Mouse (Mus musculus): ENCODE measurements around the gene Mapkbp1.

The Mapkbp1 gene

DNA sequence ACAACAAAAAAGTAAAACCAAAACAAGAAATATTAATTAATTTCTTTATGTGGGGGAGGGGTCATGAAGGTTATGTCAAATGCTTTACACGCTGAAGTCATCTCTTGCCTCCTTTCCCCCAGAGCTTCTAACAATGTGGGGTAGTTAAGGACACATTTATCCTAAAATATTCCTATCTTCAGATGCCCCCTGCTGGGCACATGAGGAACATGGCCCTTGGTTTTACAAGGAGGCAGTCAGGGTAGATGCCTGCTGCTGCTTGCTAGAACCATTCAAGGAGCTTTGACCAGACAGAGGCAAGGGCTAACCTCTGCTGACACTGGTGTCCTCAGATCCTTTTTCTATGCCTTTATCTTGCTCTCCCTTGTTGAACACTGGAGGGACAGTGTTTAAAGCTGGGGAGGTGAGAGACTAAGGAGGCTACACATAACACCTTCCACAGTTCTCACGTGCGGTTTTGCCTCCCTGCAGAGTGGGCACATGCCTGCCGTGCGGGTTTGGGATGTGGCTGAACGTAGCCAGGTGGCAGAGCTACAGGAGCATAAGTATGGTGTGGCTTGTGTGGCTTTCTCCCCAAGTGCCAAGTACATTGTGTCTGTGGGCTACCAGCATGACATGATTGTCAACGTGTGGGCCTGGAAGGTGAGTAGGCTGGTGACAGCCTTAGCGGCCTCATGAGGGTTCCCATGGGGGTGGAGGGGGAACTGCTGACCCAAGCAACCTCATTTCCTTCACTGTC lies 39.1 kb downstream of the Mapkbp1 start:
- DNase-seq, result peak; percentile 91

DNA sequence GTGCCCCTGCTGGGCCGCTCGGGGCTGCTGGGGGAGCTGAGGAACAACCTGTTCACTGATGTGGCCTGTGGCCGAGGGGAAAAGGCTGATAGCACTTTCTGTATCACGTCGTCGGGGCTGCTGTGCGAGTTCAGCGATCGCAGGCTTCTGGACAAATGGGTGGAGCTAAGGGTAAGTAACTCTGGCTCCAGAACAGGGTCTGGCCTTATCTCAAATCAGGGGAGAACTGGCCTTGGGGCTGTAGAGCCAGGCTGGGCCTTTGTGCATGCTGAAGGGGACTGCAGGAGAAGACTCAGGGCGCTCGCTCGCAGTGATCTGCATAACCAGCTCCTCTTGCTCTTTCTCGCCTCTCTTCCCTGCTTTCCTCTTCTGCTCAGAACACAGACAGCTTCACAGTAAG lies 40.4 kb downstream of the Mapkbp1 start:
- no peak for DNase-seq

DNA sequence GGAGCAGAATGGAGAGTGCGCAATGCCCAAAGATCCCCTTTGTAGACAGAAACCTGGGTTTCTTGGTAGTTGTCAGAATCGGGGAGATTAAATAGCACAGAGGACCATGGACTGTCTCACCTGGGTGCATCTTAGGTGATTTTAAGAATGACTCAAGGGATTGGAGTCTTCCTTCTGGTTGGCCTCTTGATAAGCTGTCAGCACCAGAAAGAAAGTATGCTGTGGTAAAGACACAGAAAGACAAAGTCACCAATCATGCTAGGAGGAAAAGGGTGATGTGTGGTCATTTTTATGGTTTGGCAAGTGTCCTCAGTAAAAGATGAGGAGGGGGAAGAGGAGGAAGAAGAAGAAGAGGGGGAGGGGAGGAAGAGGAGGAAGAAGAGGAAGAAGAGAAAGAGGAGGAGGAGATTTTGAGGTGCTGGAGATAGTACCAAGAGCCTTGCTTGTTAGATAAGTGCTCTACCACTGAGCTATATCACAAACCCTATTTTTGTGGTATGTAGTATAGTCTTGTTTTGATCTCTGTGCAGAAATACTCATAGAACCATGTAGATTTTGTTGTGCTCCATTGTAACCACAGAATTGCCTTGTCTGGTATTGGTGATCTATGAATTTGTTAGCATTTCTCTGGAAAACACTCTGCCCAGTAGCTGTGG lies 41.5 kb downstream of the Mapkbp1 start:
- DNase-seq, result no peak

DNA sequence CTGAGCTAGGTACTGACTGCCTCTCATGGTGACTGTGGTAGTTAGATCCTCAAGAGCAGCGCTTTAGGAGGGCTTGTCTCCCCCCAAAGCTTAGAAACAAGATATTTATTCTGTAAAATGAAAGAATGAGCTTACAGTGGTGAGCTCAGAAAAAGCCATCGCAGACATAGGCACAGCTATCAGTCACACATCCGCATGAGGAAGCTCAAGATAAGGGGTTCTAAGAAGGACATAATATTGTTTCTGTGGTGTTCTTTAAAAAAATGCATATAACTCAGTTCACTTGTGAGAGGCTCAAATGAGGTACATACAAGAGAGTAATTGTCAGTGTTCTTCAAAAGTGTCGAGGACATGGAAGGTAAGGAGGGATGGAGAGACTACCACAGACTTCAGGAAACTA lies 43.4 kb downstream of the Mapkbp1 start:
- no peak for DNase-seq

DNA sequence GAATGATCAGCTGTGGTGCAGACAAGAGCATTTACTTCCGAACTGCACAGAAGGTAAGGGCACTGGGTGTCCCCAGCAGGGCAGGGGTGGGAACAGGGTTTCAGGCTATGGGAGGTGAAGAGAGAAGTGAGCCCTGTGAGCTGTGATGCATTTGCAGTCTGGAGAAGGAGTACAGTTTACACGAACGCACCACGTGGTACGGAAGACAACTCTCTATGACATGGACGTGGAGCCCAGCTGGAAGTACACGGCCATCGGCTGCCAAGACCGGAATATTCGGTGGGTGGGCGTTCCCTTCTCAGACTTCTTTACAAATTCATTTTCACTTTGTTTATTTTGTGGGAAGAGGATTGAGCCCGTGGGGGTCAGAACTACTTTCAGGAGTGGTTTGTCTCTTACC lies 45.1 kb downstream of the Mapkbp1 start:
- DNase-seq, result peak; percentile 83

DNA sequence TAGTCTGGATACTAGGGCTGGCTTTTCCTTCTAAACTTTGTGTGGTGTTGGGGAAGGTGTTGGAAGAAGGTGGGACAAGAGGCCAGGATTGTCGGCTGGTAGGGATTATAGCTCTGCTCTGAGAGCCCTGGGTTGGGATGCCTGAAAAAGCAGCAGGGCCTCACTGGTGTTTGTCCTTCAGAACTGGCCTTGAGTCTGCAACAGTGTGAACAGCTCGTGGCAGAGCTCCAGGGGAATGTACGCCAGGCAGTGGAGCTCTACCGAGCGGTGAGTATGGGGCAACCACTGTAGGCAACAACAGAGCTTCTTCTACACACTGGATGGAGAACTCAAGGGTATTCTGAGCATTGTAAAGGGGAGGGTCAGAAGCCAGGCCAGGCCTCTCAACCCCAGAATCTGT lies 51.8 kb downstream of the Mapkbp1 start:
- DNase-seq, result peak; percentile 94

DNA sequence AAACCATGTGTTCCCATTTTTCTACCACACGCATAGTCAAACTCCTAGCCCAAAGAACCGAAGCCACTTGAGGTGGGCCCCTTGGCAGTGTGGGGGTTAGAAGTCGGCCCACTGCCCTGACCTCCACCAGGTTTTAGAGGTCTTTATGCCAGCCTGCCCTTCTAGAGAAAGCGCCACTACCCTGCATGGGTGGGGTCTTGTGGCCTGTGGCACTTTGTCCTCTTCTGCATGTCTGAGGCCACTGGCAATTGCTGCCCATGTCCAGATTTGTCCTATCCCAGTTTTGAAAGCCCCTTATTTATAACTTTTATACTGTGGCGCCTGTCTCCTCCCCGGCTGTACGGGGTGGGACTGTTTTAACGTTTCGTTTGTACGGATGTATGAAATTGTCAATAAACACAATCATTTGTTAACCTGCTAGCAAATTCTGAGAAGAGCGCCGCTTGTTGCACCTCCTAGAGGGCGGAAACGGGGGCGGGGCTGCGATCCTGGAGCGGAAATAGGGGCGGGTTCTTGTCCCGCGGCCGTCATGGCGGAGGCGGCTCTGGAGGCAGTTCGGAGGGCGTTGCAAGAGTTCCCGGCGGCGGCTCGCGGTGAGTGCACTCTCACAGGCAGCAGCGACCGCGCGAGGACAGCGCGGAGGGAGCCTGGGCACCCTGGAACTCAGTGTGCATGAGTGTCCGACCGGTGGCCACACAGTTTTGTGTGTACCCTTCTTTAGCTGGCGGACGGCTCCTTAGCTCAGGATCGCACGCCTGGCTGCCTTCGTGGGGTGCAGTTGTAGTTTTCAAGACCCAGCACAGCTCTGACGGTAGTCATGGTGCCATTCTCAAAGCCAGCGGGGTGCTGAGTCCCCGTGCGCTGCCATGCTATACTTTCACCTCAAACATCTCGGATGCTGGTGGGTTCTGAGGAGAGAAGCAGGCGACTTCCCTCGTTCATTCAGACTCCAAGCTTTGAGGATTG lies 54.8 kb downstream of the Mapkbp1 start, which contains the start of the genes Jmjd7 and Gm28042:
TSS of gene Jmjd7 (plus strand) at position 500 of the 966 bp plus-strand sequence.
TSS of gene Gm28042 (plus strand) at position 510 of the 966 bp plus-strand sequence.
- peak; percentile 99 for DNase-seq

DNA sequence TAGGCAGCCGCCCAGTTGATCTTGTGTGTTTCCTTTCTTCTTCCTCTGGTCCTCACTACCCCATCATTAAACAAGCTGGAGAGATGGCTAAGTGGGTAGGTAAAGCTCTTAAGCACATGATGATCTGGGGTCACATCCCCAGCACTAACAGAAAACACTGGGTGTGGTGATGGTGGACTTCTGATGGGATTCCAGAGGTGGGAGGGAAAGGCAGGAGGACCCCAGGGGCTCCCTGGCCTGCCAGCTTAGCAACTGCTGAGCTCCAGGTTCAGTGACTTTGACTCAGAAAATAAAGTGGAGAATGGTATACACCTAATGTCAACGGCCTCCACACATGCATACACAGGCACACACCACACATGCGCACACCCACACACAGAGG lies 55.4 kb downstream of the Mapkbp1 start:
- DNase-seq, result no peak

DNA sequence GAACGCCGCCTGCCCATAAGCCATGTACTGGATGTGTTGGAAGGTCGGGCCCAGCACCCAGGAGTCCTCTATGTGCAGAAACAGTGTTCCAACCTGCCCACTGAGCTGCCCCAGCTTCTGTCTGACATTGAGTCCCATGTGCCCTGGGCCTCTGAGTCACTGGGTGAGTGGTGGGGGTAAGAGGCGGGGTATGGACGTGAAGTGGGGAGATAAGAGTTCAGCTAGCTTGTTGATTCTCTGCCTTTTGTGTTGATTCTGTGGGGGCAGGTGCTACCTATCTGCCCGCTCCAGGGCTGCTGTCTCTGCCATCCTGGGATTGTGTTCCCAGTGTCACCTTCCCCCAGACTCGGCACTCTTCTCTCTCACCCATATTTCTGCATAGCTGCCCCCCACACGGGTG lies 57.9 kb downstream of the Mapkbp1 start:
- no peak for DNase-seq

DNA sequence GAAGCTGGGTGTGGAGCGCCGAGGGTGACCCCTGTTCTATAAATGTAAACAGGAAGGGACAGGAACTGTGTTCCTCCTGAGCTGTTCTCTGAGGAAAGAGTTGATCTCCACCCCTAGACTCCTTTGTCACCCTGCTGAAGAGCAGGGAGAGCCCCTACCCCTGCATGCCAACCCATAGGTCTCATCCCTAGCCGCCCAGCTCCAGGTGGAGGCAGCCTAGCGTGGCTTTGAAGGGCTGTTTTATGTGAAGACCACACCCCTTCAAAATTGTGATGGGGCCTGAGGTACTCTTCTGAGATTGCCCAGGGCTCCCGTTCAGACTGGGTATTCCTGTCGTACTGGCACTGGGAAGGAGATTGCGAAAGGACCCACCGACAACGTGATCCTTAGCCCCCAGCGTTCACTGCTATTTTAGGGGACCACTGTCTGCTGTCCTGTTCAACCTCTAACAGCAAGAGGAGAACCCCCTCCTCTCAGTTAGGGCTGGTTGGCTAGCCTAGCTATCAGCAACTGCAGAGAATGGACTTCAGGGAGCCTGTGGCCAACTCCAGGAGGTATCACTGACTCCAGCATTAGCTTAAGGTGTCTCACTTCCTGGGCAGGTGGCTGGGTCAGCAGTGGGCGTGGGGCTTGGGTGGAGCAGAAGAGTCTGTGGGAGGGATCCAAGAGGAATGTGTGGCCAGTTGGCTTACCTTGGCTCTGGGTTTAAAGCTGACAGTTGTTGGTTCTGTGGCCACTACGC lies 60.4 kb downstream of the Mapkbp1 start, which contains the start of gene Pla2g4b:
TSS of gene Pla2g4b (plus strand) at position 692 of the 742 bp plus-strand sequence.
- no peak for DNase-seq

DNA sequence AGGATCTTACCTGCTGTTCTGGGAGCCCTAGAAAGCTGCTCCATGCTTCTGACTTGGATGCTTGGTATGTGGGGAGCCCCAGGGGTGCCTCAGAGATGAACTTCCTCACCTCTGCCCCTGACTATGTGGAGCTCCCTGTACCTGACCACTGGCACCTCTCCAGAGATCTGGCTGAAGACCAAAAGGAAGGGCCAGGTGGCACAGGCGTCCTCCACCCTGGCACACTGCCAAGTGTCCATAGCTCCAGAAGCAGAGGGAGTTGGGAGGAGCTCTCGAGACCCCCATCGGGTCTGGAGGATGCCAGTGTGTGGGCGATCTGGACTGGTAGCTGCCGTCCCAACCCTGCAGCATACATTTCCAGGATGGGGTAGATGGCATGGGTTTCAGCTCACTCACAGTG lies 61.2 kb downstream of the Mapkbp1 start:
- DNase-seq, result no peak

DNA sequence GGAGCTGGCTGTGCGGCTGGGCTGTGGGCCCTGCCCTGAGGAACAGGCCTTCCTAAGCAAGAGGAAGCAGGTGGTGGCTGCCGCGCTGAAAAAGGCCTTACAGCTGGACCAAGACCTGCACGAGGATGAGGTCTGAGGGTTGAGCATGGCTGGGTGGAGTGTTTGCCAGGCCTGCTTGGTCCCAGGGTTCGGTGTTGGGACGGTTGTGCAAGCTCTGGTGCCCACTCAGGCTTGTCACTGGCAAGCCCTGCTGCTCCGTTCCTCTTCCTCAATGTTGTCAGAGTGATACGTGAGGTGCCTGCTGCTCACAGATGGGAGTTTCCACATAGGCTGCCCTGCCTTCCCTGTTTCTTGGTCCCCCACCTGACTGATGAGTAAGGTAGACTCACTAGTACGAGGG lies 65.2 kb downstream of the Mapkbp1 start:
- DNase-seq, result no peak

DNA sequence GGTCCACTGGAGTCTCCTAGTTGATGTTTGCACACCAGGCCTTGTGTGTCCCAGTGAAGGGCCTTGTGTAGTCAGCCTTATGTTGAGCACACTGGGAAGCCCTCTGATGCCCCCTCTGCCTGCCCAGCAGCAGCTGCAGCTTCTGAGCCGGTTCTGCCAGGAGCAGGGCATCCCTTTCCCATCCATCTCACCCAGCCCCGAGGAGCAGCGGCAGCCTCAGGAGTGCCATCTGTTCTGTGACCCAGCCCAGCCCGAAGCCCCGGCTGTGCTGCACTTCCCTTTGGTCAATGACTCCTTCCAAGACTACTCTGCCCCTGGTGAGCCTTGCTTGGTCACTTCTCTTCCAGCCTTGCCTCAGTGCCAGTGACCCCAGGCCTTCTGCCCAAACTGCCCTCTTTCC lies 68.5 kb downstream of the Mapkbp1 start:
- DNase-seq, result no peak

DNA sequence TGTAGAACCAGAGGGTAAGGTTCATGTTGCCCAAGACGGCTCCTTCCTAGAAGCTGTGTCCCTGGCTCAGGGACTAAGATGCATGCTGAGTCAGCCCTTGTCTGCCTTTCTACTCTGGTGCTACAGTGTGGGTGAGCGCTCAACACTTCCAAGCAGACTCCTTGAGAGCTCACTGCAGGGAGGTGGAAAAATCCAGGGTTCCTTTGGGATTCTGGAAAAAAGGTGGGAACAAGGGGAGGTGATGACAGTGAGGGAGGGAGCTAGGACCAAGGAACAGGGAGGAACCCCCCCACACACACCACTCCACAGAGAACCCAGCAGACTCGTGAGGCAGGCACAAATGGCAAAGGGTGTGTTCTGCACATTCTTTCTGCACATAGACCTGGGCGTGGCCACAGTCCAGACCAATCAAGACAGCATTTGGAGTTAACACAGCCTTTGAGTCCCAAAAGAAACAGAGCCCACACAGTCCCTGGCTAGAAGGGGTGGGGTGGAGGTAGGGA lies 71.7 kb downstream of the Mapkbp1 start:
- DNase-seq, result no peak

DNA sequence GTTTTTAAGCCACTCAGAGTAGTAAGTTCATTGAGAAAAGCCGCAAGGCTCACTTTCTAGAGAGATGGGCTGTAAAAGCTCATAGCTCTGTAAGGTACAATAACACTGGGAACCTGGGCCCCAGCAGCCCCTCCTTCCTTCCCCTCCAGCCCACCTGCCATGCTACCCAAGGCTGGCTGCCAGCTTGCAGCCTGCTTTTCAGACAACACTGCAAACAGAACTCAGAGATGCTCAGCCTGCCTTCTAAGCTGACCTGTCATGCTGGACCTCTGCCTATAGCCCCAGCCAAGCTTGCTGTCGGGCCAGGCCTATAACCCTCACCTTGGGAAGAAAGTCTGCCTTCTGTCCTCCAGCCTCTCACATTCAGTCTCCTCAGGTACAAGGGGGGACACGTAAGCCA lies 72.2 kb downstream of the Mapkbp1 start:
- no peak for DNase-seq

DNA sequence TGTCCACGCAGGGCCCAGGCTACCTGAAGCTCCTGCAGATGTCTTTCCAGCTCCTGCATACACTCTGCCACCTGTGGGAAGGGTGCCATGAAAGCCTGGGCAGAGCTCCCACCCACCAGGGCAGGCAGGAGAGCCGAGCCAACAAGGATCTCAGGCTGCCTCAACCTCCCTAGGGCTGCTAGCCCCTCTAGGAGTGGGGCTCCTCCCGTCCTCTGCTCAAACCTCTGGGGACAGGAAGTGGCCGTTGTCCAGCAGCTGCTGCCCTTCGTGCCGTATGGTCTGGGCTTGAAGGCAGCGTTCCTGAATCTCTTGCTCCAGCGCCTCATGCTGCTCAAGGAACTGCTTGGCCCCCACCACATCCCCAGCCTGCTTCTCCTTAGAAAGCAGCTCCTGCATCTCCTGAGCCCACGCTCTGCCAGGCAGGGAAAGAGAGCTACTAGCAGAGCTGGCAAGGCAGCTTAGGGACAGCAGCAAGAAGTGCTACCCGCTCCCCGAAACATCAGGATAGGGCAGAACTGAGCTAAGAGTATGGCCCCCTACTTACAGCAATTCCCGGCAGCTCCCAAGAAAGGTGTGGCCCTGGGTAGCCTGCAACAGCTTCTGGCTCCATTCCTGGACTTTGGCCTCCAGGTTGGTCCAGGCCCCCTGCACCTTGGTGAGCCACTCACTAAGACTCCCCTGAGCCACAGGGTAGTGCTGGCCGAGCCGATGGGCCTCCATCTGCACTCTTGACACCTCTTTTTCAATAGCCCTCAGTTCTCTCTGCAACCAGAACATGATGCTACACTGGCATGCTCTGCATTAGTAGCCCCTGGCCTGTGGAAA lies 74.2 kb downstream of the Mapkbp1 start:
- DNase-seq, result no peak

DNA sequence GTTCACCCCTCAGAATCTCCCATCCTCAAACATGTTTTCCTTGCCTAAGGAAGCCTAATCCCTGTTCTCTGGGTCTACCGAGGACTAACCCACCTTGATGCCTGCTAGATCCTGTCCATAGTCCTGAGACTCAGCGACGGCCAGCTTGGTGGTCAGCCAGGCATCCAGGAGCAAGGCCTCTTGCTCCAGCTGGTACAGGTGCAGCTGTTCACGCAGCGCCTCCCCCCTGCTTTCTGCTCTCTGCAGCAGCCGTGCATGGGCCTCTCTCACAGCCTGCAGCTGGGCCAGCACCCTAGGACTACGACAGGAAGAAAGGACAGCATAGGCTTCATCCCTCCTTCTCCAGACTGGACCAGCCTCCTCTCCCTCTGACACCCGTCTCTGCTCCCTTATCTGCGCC lies 75.7 kb downstream of the Mapkbp1 start:
- DNase-seq, result no peak

DNA sequence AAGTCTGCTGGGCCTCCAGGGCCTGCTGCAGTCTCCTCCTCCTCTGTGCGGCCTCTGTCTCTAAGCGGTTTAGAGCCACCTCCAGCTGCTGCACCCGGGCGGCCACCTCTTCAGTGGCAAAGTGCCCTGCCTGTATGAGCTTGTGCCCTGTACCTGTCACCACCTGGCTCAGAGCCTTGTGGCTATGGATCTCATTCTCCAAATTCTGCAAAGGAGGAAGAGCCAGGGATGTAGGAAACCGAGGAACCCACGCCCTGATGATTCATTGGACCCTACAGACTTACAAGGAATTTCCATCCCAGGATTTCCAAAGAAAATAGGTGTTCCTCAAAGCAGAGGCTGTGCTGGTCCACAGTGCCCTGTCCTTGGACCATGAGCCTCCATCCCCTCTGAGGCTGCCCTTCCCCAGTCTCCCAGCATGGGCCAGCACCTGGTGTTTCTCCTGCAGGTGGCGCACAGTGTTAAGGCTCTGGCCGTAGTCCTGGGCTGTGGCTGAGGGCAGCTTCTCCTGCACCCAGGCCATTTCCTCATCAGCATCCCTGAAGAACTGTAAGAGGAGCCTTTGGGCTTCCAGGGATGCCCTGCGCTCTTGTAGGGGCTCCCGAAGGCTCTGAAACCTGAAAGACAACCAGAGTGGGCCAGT lies 77.3 kb downstream of the Mapkbp1 start:
- DNase-seq, result no peak

DNA sequence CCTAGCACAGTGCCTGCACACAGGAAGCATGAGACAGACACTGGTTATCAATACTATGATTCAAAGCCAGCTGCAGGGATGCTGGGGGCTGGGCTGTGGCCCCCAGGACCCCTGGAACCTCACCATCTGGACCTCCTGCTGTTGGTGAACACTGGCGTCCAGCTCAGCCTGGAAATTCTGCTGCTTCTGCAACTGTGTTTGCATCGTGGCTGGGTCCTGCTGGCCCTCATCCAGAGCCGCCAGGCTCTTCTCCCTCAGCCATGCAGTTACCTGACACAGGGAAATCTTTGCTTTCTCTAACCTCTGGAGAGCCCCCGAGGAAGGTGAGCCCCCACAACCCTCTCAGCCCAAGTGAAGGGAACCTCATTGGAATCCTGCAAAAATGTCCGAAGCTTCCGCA lies 78.9 kb downstream of the Mapkbp1 start:
- DNase-seq, result no peak

DNA sequence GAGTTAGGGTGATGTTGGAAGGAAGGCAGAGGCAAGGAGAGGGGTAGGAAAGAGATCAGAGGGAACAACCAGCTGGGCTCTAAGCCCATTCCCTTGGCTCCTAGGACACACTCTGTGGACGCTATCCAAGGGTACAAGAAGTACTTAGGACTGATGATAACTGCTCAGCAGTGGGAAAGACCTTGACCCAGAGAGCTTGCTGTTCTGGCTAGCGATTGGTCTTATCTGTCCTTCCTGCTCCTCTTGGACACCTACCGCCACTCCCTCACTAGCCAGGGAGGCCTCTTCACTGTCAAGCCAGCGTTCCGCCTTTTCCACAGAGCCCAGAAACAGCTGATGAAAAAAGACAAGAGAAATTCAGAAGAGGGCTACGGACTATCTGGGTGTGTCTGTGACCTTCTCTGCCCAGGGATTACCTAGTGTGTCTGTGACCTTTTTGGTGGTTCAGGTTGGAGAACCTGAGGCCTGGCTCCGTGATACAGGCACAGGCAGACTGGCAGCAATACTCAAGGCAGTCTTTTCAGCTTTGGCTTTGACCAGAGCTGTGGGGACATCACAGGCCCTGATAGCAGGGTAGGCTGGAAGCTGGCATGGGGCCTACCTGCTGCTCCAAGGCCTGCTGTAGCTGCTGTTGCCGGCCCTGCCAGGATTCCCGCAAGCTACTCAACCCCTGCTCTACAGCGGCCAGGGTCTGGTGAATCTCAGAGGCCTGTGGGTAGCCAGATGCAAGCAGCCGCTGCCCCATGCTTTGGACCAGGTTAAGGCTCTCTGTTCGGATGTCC lies 82.5 kb downstream of the Mapkbp1 start:
- peak; percentile 97 for DNase-seq
